Mouse (Mus musculus) erythroblast, embryonic 14.5 days (primary cell): ENCODE results near the gene Arpp21.

Source experiments
- GATA1 ChIP-seq: IDR thresholded peaks from 2 replicates; pipeline ENCODE4 v1.6.1; 2012; ENCODE audit warnings: low read length, inconsistent platforms, mixed read lengths
- TAL1 ChIP-seq: IDR thresholded peaks from 3 replicates; pipeline ENCODE4 v1.6.1; 2012; ENCODE audit warnings: low read length, inconsistent platforms, mixed read lengths

GRCm38 (mm10) chr9:112231383-112231782 lies 4.4 kb downstream of the Arpp21 start:
- TF ChIP-seq TAL1: no peak
- TF ChIP-seq GATA1: no peak
